Mouse (Mus musculus) stomach, postnatal 0 days (tissue): ENCODE results near the gene Hist2h2bb. TPM values are rescaled to one million over a fixed set of nuclear protein-coding genes. Genes with fewer than 3 reads are reported as not detected.

Experiments
- ATAC-seq: fragments of 200-750 bp; cut with Nextera tagmentation; 2 replicates; pipeline ENCODE4 v1.8.0; 2017; ENCODE audit not compliant: low FRiP score, low TSS enrichment
- DNase-seq: peaks from one replicate; pipeline ENCODE4 v3.0.0-alpha.2; 2016; ENCODE audit warnings: low spot score
- H3K27ac ChIP-seq: fragments of 300-500 bp; sonication (generic); replicated peaks from 2 replicates; pipeline ENCODE4 v1.5.1; 2014; ENCODE audit warnings: mild to moderate bottlenecking, control low read depth
- H3K27me3 ChIP-seq: fragments of 300-500 bp; sonication (generic); 2 replicates; pipeline ENCODE4 v1.6.1; 2014; ENCODE audit warnings: low read length; ENCODE audit not compliant: control insufficient read depth, insufficient read depth
- H3K36me3 ChIP-seq: fragments of 300-500 bp; sonication (generic); 2 replicates; pipeline ENCODE4 v1.6.1; 2014; ENCODE audit warnings: low read length, mixed read lengths; ENCODE audit not compliant: control insufficient read depth, insufficient read depth
- H3K4me1 ChIP-seq: fragments of 300-500 bp; sonication (generic); replicated peaks from 2 replicates; pipeline ENCODE4 v1.6.1; 2014; ENCODE audit warnings: antibody characterized with exemption; ENCODE audit not compliant: control insufficient read depth, insufficient read depth
- H3K4me2 ChIP-seq: fragments of 300-500 bp; sonication (generic); replicated peaks from 2 replicates; pipeline ENCODE4 v1.6.1; 2014; ENCODE audit warnings: low read depth, mild to moderate bottlenecking, control low read depth, moderate library complexity
- H3K4me3 ChIP-seq: fragments of 300-500 bp; sonication (generic); 2 replicates; pipeline ENCODE4 v1.5.1; 2014; ENCODE audit warnings: low read depth, low read length, control low read depth
- H3K9ac ChIP-seq: fragments of 300-500 bp; sonication (generic); 2 replicates; pipeline ENCODE4 v1.6.1; 2014; ENCODE audit warnings: mild to moderate bottlenecking, low read length, control low read depth, mixed read lengths
- H3K9me3 ChIP-seq: fragments of 300-500 bp; sonication (generic); 2 replicates; pipeline ENCODE4 v1.6.1; 2016; ENCODE audit warnings: low read length; ENCODE audit not compliant: control insufficient read depth
- CTCF ChIP-seq: IDR thresholded peaks from 2 replicates; pipeline ENCODE4 v1.5.1; 2016; ENCODE audit warnings: antibody characterized with exemption, low read depth, mild to moderate bottlenecking, moderate library complexity
- EP300 ChIP-seq: optimal IDR thresholded peaks from 2 replicates; pipeline ENCODE3; 2016; ENCODE audit warnings: antibody characterized with exemption
- WGBS: fragments of 180-500 bp; shearing (Covaris S2); extraction: QIAGEN DNeasy Blood & Tissue Kit; methylation state at CpG from one replicate; pipeline ENCODE4 v1.1.7; 2014; 5-methylcytosine and 5-hydroxymethylcytosine counted together
- polyA plus RNA-seq: library from polyadenylated mRNA; unstranded; fragments of >200 nt; fragmentation: Nextera tagmentation; extraction: Ambion mirVana; gene quantifications from 2 replicates; pipeline ENCODE4 v1.2.1, GENCODE M21; 2015

The Hist2h2bb gene
- polyA plus RNA-seq, 1 experiment from 2014 or later = 5.5 TPM

DNA sequence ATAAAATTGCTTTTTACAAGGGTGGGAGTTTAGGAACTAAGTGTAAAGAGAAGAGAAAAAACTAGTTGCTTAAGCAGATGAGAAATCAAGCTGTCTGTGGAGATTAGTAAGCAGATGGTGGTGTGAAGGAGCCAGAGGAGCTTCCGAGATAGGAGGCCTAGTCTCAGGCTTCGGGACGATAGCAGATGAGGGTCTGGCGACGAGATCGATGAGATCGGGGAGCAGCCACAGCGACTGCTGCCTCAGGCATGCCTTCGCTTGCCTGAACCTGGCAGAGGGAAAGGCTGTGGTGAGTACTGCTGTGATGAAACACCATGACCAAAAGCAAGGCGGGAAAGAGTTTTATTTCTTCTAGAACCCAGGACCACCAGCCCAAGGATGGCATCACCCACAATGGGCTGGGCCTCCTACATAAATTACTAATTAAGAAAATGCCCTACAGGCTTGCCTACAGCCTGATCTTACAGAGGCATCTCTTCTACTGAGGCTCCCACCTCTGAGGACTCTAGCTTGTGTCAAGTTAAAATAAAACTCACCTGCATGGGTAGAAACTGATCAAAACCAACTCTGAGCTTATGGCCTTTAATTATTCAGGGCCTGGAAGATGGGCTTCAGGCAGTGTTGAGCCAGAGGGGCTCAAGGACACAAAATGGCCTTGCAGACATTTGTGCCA, 14.7 kb upstream of the Hist2h2bb start:
- Histone ChIP-seq H3K4me2 (no peak overlapping the region), H3K4me1 (no peaks in the 10 kb centered on the region; the same call in 1 of the 2 replicates), H3K4me3 (no peak overlapping the region), H3K36me3 (no peaks in the 10 kb centered on the region), H3K9me3 (no peaks in the 10 kb centered on the region), H3K9ac (no peak overlapping the region), H3K27me3 (no peaks in the 10 kb centered on the region), H3K27ac (no peak overlapping the region)
- TF ChIP-seq CTCF (no peak), EP300 (no peak)
- no peak for DNase-seq
- WGBS = 38% methylated on average over 10 of the region's 10 CpGs
- no peak; the same call in 1 of the 2 replicates for ATAC-seq

- WGBS = 44% methylated on average over 5 of the region's 5 CpGs
- Histone ChIP-seq H3K27ac (0 out of 2 replicates have a peak overlapping the region, but pooled peaks have one; percentile 56), H3K4me1 (no peaks in the 10 kb centered on the region; the same call in 1 of the 2 replicates), H3K9ac (no peak overlapping the region), H3K4me3 (no peak overlapping the region), H3K4me2 (no peak overlapping the region), H3K36me3 (no peaks in the 10 kb centered on the region), H3K9me3 (no peaks in the 10 kb centered on the region), H3K27me3 (no peaks in the 10 kb centered on the region)
- ATAC-seq (no peak; the same call in 1 of the 2 replicates), DNase-seq (no peak)
- TF ChIP-seq CTCF (no peak), EP300 (no peak)
Observed at GRCm38 (mm10) chr3:96255926-96256593, 13.5 kb upstream of the Hist2h2bb start.

GRCm38 (mm10) chr3:96257190-96257589, 12.4 kb upstream of the Hist2h2bb start:
- Histone ChIP-seq H3K9ac (no peak overlapping the region), H3K4me1 (peaks cover 2% of the 10 kb centered on the region; the same call in 1 of the 2 replicates), H3K27me3 (no peaks in the 10 kb centered on the region), H3K36me3 (no peaks in the 10 kb centered on the region), H3K4me2 (no peak overlapping the region), H3K27ac (no peak overlapping the region), H3K4me3 (no peak overlapping the region), H3K9me3 (no peaks in the 10 kb centered on the region)
- ATAC-seq = no peak
- WGBS = 57% methylated on average over 3 of the region's 3 CpGs
- TF ChIP-seq CTCF (no peak), EP300 (no peak)
- no peak for DNase-seq

- Histone ChIP-seq H3K36me3 (no peaks in the 10 kb centered on the region), H3K4me3 (no peak overlapping the region), H3K9me3 (no peaks in the 10 kb centered on the region), H3K9ac (no peak overlapping the region), H3K27ac (no peak overlapping the region), H3K27me3 (no peaks in the 10 kb centered on the region), H3K4me1 (peaks cover 2% of the 10 kb centered on the region; the same call in 1 of the 2 replicates), H3K4me2 (no peak overlapping the region)
- ATAC-seq = no peak
- WGBS = 87% methylated on average over 5 of the region's 5 CpGs
- TF ChIP-seq EP300 = no peak
- DNase-seq = no peak
Observed at GRCm38 (mm10) chr3:96260220-96260619, 9.3 kb upstream of the Hist2h2bb start.

DNA sequence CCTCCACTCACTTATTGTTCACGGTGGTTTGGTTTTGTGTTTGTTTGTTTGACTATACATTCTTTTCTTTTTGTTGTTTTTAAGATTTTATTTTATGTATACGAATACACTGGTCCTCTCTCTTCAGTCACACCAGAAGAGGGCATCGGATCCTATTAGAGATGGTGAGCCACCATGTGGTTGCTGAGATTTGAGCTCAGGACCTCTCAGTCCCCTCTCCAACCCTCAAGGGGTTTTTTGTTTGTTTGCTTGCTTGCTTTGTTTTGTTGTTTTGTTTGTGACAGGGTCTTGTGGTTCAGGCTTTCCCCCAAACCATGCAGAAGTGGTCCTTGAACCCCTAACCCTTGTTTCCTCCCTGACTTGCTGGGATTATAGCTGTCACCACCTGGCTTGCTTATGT, 7.9 kb upstream of the Hist2h2bb start:
- H3K36me3 ChIP-seq = no peaks in the 10 kb centered on the region
- no peaks in the 10 kb centered on the region for H3K9me3 ChIP-seq
- no peaks in the 10 kb centered on the region for H3K27me3 ChIP-seq
- 0 out of 2 replicates have a peak, but pooled peaks cover 2% of the 10 kb centered on the region for H3K4me1 ChIP-seq
- H3K4me2 ChIP-seq = peak overlapping the region; percentile 65
- H3K4me3 ChIP-seq = peak overlapping the region; percentile 65
- DNase-seq (no peak), ATAC-seq (no peak)
- TF ChIP-seq CTCF = peak; percentile 34
- TF ChIP-seq EP300 = no peak
- whole genome bisulfite sequencing = 43% methylated on average over 3 of the region's 3 CpGs
- H3K27ac ChIP-seq = peak overlapping the region; percentile 98
- peak overlapping the region; percentile 83 for H3K9ac ChIP-seq

DNA sequence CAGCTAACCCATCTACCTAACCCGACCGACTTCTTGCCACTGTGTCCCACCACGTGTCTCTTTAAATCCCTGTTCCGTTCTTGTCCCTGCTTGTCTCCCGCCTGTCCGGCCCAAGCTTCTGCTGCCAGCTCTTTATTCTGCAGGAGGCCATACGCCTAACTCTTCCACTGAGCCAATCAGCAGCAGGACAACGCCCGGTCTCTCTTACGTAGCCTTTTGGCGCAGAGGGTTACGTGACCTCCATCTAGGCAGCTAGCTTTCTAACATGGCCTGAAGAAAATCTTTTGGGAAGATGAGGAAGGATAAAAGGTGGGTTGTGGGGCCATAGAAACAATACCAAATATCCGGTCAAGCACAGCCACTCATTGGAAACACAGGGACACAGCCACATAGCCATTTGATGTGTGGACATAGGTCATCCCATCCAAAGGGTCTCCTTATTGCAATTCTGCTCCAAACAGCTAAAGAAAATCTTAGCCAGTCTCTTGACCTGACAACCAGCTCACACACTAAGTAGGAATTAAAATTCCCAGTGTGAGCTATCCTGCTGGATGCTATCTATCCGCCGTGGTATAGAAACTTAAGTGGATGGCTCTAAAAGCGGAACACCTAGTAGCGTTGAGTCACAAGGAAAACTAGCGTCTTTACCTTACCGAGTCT, 7.2 kb upstream of the Hist2h2bb start:
- peak; percentile 80 for DNase-seq
- no peaks in the 10 kb centered on the region for H3K36me3 ChIP-seq
- peak overlapping the region; percentile 83 for H3K9ac ChIP-seq
- 2% methylated on average over 19 of the region's 19 CpGs for WGBS
- peak overlapping the region; percentile 98 for H3K27ac ChIP-seq
- peak overlapping the region; percentile 65 for H3K4me3 ChIP-seq
- TF ChIP-seq CTCF (no peak), EP300 (no peak)
- H3K4me2 ChIP-seq = peak overlapping the region; percentile 65
- no peaks in the 10 kb centered on the region for H3K27me3 ChIP-seq
- 0 out of 2 replicates have a peak, but pooled peaks cover 2% of the 10 kb centered on the region for H3K4me1 ChIP-seq
- peak; percentile 86 for ATAC-seq
- no peaks in the 10 kb centered on the region for H3K9me3 ChIP-seq
